Mouse (Mus musculus) testis, adult 2 months (tissue): ENCODE results near the gene Iyd.

ENCODE experiments used
- CTCF ChIP-seq: fragments of 200-500 bp; IDR thresholded peaks from 2 replicates; pipeline ENCODE4 v1.5.1; 2012; ENCODE audit warnings: low read depth, mild to moderate bottlenecking, inconsistent platforms, low read length, moderate library complexity; ENCODE audit not compliant: control insufficient read depth, insufficient read depth, insufficient replicate concordance
- POLR2A ChIP-seq: fragments of 200-500 bp; IDR thresholded peaks from 2 replicates; pipeline ENCODE4 v1.6.1; 2012; ENCODE audit warnings: low read depth, mild to moderate bottlenecking, inconsistent platforms, low read length, moderate library complexity; ENCODE audit not compliant: control insufficient read depth

DNA sequence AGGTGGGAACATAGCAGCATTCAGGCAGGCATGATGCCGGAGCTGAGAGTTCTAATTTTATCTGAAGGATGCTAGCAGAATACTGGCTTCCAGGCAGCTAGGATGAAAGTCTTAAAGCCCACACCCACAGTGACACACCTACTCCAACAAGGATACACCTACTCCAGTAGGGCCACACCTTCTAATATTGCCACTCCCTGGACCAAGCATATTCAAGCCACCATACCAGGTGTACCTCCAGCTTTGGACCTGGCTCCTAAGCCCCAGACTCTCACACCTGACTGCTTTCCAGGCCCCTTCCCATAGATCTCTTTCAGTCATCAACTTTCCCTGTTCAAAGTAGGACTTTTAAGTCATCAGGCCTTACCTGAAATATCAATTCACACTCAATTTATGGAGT is 19.1 kb downstream of the Iyd start:
- no peak for TF ChIP-seq CTCF
- no peak for TF ChIP-seq POLR2A
